Mouse (Mus musculus): ENCODE measurements around the gene BC017158. TPM values are rescaled to one million over a fixed set of nuclear protein-coding genes. Genes with fewer than 3 reads are reported as not detected.

BC017158 gene
- polyA plus RNA-seq, 1 experiment from 2014 or later = 26.3 TPM

DNA sequence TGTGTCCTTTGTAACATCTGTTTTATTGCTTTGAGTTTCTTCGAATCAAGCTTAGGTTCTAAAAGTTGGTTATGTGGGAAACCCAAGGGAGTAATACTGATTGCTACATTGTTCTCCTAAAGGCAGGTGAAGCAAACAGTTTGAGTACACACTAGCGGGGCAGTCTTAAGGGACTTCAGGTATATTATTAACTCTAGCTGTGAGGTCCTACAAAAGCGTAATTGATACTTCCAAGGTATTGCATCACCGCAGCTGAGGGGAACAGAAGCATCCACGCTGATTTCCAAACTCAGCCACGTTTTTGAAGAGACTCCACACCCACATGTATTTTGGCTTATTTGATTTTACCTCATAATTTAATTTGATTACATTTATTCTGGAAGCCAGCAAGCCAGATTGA is 6.2 kb upstream of the BC017158 start:
- 83% methylated on average over 6 of the region's 6 CpGs for WGBS
- DNase-seq (ENCODE audit: low spot score) = no peak
- Histone ChIP-seq H3K4me1 (peaks cover 15% of the 10 kb centered on the region), H3K36me3 (no peaks in the 10 kb centered on the region), H3K27ac (replicated peaks) (no peak overlapping the region), H3K27me3 (ENCODE audit: low read depth, poor library complexity, severe bottlenecking) (peaks cover 7% of the 10 kb centered on the region; the same call in 1 of the 2 replicates), H3K9me3 (replicated peaks) (no peaks in the 10 kb centered on the region), H3K4me3 (no peak overlapping the region)

DNA sequence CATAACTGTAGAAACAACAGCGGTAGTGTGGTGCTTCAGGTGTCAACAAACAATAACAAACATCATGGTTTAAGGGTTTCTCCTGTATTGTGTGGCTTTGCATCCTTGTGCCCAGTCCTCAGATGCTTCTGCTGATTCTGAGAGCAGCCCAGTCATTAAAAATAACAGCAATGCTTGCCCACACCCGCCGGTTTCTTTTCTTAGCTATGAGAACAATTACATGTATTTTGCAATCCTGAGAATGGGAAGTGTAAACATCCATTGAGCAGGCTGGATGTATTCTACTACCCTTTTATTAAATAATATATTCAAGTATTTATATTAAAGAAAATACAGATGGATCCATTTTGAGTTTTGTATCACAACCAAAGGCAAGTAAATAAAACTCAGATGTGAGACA is 4.2 kb upstream of the BC017158 start:
- no peak overlapping the region for H3K4me3 ChIP-seq
- H3K4me1 ChIP-seq = peaks cover 31% of the 10 kb centered on the region
- peaks cover 14% of the 10 kb centered on the region; the same call in 1 of the 2 replicates for H3K27me3 ChIP-seq (ENCODE audit: low read depth, poor library complexity, severe bottlenecking)
- H3K27ac ChIP-seq (replicated peaks) = no peak overlapping the region
- no peaks in the 10 kb centered on the region for H3K9me3 ChIP-seq (replicated peaks)
- 83% methylated on average over 3 of the region's 3 CpGs for WGBS
- H3K36me3 ChIP-seq = no peaks in the 10 kb centered on the region
- DNase-seq (ENCODE audit: low spot score) = no peak

DNA sequence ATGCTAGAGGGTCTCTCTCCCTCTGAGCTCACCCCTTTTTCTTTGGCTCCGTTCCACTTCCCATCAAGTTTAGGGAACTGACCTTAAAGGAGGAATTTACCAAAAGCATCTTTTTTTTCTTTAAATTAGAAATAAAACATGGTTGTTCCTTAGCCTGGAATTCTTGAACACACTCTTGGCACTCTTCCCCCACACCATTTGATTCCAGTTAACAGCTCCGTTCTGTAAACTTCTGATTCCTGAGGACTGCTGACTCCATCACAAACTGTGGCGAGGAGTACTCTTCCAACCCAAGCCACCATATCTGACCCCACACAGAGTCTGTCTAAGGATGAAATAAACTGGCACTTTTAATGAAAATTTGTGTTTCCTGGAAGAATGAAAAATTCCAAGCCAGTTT is 3.0 kb upstream of the BC017158 start:
- Histone ChIP-seq H3K9me3 (replicated peaks) (no peaks in the 10 kb centered on the region), H3K36me3 (no peaks in the 10 kb centered on the region), H3K27ac (replicated peaks) (no peak overlapping the region), H3K4me1 (peaks cover 42% of the 10 kb centered on the region), H3K27me3 (ENCODE audit: low read depth, poor library complexity, severe bottlenecking) (peaks cover 14% of the 10 kb centered on the region; the same call in 1 of the 2 replicates), H3K4me3 (no peak overlapping the region)
- 86% methylated on average over 3 of the region's 3 CpGs for WGBS
- DNase-seq (ENCODE audit: low spot score) = no peak

DNA sequence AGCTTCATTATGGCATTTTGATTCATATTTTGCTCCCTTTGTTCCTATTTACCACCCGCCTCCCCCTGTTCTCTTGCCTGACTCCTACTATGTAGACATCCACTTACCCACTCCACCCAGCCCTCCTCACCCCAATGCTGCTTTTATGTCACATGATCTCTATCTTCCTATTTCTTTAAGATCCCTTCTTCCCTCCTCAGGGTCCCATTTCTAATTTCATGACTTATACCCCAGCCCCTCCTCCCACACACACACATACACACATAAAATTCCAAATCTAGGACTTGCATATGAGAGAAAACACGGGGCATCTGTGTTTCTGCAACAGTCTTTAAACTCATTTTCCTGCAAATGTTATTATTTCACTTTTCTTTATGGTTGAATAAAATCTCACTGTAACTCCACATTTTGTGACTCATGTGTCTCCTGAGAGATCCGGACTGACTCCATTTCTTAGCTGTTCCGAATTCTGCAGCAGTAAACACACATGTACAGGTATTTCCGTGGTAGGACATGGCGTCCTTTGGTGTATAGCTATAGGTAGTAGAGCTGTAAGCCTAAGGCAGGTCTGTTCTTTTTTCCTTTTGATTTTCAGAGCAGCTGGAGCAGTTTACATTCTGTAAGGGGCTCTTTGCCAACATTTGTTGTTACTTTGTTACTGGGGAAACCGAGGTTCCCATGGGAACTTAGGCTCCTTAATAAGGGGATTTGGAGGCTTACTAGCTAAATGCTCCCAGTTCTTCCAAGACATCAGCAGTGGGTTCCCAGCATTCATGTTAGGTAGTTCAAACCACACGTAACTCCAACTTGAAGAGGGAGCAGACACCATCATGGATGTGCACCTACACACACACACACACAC is 742 bp upstream of the BC017158 start:
- Histone ChIP-seq H3K27ac (replicated peaks) (peak overlapping the region; percentile 87), H3K4me1 (peaks cover 42% of the 10 kb centered on the region), H3K9me3 (replicated peaks) (no peaks in the 10 kb centered on the region), H3K36me3 (0 out of 2 replicates have a peak, but pooled peaks cover 12% of the 10 kb centered on the region), H3K27me3 (ENCODE audit: low read depth, poor library complexity, severe bottlenecking) (peaks cover 14% of the 10 kb centered on the region; the same call in 1 of the 2 replicates), H3K4me3 (peak overlapping the region; percentile 71)
- 83% methylated on average over 8 of the region's 8 CpGs for WGBS
- DNase-seq (ENCODE audit: low spot score) = no peak

DNA sequence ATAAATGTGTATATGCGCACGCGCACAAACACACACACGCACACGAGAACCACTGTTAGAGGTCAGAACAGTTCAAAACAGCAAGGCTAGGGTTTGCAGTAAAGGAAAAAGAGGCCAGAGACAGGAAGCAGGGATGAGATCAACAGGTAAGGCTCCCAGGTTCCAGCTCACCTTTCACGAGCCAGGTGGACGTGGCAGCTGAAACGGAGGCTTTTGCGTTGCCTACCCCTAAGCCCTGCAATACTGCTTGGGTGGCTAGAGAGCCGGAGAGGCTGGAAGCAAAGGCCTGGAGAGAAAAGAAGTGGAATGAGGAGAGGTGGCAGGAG is 716 bp downstream of the BC017158 start:
- H3K4me1 ChIP-seq = peaks cover 42% of the 10 kb centered on the region
- peak overlapping the region; percentile 71 for H3K4me3 ChIP-seq
- 43% methylated on average over 10 of the region's 10 CpGs for WGBS
- no peaks in the 10 kb centered on the region for H3K9me3 ChIP-seq (replicated peaks)
- H3K36me3 ChIP-seq = peaks cover 25% of the 10 kb centered on the region
- no peak for DNase-seq (ENCODE audit: low spot score)
- H3K27me3 ChIP-seq (ENCODE audit: low read depth, poor library complexity, severe bottlenecking) = peaks cover 14% of the 10 kb centered on the region; the same call in 1 of the 2 replicates
- peak overlapping the region; percentile 87 for H3K27ac ChIP-seq (replicated peaks)

DNA sequence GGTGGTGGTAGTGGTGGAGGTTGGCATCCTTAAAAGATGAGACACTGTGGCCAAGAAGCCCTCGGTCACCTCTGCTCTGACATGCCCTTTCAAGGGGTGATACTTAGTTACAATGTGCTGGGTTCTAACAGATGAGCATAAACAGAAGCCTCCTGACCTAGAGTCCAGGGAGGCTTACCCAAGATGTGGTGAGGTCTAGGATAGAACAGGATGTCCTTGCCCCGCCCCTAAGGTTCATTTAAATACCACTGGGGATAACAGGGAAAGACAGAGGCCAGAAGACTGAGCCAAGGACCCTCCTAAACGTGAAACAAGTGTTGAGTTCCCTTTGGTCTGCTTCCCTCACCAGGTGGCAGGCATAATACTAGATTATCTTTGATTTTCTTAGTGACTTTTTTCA is 1.5 kb downstream of the BC017158 start:
- H3K27me3 ChIP-seq (ENCODE audit: low read depth, poor library complexity, severe bottlenecking) = peaks cover 15% of the 10 kb centered on the region
- no peak overlapping the region for H3K27ac ChIP-seq (replicated peaks)
- peak overlapping the region; percentile 71; the same call in 1 of the 2 replicates for H3K4me3 ChIP-seq
- H3K9me3 ChIP-seq (replicated peaks) = no peaks in the 10 kb centered on the region
- DNase-seq (ENCODE audit: low spot score) = no peak
- WGBS = 66% methylated on average over 3 of the region's 3 CpGs
- peaks cover 42% of the 10 kb centered on the region for H3K4me1 ChIP-seq
- H3K36me3 ChIP-seq = peaks cover 25% of the 10 kb centered on the region

DNA sequence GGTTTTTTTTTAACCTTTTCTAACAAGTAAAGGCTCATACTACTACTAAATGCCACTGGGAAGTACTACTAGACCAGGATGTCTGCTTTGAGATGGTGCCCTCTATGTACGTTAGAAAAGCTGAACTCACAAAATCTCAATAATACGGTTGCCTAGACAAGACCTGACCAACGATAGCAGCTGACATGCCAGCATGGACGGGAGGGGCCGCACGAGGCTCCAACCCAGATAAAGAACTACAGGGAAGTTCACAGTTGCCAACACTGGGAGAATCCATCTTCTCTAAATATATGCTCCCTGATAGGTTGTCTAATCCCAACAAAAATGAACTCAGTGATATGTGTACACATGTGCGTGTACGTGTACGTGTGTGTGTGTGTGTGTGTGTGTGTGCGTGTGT is 3.2 kb downstream of the BC017158 start:
- Histone ChIP-seq H3K4me1 (peaks cover 33% of the 10 kb centered on the region), H3K27me3 (ENCODE audit: low read depth, poor library complexity, severe bottlenecking) (peaks cover 27% of the 10 kb centered on the region), H3K4me3 (no peak overlapping the region), H3K27ac (replicated peaks) (no peak overlapping the region), H3K36me3 (peaks cover 30% of the 10 kb centered on the region), H3K9me3 (replicated peaks) (no peaks in the 10 kb centered on the region)
- WGBS = 95% methylated on average over 10 of the region's 10 CpGs
- no peak for DNase-seq (ENCODE audit: low spot score)

DNA sequence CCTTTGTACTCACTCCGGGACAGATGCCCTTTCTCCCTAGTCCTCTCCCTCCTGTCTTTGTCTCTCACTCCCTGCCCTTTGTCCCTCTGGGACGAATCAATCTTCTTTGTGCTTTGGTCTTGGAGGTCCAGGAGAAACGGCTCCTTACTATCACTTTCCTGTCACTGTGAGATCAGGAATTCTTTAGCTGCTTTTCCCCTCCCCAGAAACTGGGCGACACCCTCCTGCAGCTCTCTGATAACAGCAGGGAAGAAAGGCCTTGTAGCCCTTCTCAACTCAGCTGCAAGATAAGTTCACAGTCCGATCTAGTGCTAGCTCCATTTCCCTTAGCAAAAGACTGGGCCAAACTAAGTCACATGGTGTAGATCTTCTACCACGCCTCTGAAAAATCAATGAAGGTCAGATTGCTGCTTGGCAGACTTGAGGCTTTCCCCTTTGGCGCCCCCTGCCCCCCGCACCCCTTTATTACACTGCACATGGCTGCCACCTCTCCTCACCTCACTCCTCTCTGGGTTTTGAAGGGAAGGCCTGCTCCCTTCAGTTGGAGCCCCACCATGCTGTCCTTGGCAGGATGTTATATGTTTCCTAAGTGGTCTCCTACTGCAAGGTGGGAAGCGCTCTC is 8.9 kb downstream of the BC017158 start:
- H3K27me3 ChIP-seq (ENCODE audit: low read depth, poor library complexity, severe bottlenecking) = peaks cover 69% of the 10 kb centered on the region
- no peak overlapping the region for H3K4me3 ChIP-seq
- DNase-seq (ENCODE audit: low spot score) = peak; percentile 54
- peak overlapping the region; percentile 72 for H3K27ac ChIP-seq (replicated peaks)
- no peaks in the 10 kb centered on the region for H3K9me3 ChIP-seq (replicated peaks)
- peaks cover 56% of the 10 kb centered on the region for H3K36me3 ChIP-seq
- peaks cover 25% of the 10 kb centered on the region for H3K4me1 ChIP-seq
- 17% methylated on average over 9 of the region's 9 CpGs for WGBS

DNA sequence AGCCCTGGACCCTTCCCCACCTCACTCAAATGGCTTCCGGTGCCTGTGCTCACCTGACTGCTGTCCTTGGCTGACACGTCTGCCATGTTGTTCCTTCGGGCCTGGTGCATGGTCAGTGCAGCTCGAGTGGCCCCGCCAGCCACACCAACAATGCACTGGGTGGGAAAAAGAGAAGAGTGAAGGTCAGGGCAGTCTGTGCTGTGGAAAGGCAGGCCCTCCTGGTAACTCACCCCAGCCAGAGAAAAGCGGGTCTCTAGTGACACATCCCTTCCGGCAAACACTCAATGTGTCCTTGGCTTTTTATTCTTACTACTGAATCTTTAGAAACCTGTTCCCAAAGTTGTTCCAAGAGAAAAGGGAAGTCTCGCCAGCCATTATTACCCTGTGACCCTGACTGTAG is 12.9 kb downstream of the BC017158 start:
- peak overlapping the region; percentile 59; the same call in 1 of the 2 replicates for H3K27ac ChIP-seq (replicated peaks)
- WGBS = 87% methylated on average over 8 of the region's 8 CpGs
- H3K27me3 ChIP-seq (ENCODE audit: low read depth, poor library complexity, severe bottlenecking) = peaks cover 82% of the 10 kb centered on the region

DNA sequence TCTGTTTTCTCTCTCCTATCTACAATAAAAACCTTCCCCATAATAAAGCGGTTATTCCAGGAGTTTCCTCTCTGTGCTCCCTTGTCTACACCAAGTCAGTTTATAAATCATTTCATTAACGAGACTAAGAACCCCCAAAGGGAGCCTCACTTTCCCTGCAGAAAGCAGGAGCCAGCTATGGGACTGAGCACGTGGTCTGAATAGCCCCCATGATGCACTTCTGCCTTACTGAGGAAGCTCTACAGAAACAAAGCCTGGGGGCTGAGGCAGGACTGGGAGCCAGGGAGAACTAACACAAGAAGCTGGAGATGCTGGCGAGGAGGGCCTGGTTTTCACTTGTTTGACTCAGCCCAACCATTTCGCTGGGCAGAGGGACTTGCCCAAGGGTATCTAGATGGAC is 13.9 kb downstream of the BC017158 start:
- no peak overlapping the region for H3K4me3 ChIP-seq
- peaks cover 51% of the 10 kb centered on the region for H3K4me1 ChIP-seq
- H3K27me3 ChIP-seq (ENCODE audit: low read depth, poor library complexity, severe bottlenecking) = peaks cover 88% of the 10 kb centered on the region
- H3K27ac ChIP-seq (replicated peaks) = peak overlapping the region; percentile 75; the same call in 1 of the 2 replicates
- 71% methylated on average over 5 of the region's 5 CpGs for WGBS
- H3K9me3 ChIP-seq (replicated peaks) = no peaks in the 10 kb centered on the region
- DNase-seq (ENCODE audit: low spot score) = no peak
- peaks cover 52% of the 10 kb centered on the region for H3K36me3 ChIP-seq

More for the DNA sequence above, 12.9 kb downstream of the BC017158 start:
- H3K36me3 ChIP-seq = peaks cover 43% of the 10 kb centered on the region
- no peak for DNase-seq (ENCODE audit: low spot score)
- no peaks in the 10 kb centered on the region for H3K9me3 ChIP-seq (replicated peaks)
- no peak overlapping the region for H3K4me3 ChIP-seq
- H3K4me1 ChIP-seq = peaks cover 61% of the 10 kb centered on the region

DNA sequence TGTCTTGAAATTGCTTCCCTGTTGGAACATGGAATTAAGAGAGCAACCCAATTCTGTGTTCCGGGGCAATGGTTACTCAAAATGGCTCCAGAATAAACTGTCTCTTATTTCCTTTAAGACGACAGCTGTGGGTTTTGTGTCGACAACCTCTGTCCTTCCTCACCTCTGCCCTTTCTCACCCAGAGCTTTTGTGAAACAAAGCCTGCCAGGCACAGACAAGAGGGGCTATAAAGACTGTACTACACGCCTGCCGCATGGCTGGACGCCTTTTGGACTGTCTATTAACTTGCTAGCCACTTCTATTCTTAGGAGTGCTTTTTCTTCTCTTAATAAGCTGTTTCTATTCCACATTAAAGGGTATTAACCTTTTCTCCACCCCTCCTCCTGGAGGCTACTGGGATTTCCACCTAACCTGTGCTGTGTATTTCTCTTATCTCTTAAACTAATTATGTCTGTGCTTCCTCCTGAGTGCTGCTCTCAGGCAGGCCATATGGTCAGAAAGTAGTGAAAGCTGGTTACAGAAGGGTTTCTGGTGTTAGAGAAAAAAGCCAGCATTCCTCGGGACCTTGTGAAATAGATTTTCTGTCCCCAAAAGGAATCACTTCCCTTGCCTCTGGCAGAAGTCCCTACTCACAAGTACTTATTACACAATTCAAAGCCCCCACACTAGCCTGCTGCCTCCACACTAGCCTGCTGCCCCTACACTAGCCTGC is 15.3 kb downstream of the BC017158 start:
- Histone ChIP-seq H3K27ac (replicated peaks) (peak overlapping the region; percentile 75), H3K9me3 (replicated peaks) (no peaks in the 10 kb centered on the region), H3K27me3 (ENCODE audit: low read depth, poor library complexity, severe bottlenecking) (peaks cover 88% of the 10 kb centered on the region), H3K4me3 (no peak overlapping the region), H3K4me1 (peaks cover 45% of the 10 kb centered on the region), H3K36me3 (peaks cover 50% of the 10 kb centered on the region)
- WGBS = 10% methylated on average over 7 of the region's 7 CpGs
- peak; percentile 60 for DNase-seq (ENCODE audit: low spot score)

DNA sequence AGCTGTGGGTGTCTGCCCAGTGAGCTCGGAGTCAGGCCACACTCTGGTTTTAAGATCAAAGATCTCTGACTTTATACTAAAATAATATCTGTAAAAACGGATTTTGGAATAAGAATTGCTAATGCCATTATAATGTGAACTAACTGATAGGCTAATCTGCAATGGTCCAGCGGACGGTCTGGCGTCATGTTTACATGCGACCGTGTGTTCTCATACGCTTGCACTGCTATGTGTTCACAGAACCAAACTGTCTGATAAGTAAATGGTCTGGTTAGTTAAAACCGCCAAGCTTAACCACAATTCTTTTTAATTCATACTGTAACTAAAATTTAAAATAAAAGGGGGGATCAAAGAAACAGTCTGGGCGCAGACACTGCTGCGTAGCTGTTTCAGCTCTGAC is 16.2 kb downstream of the BC017158 start:
- Histone ChIP-seq H3K27me3 (ENCODE audit: low read depth, poor library complexity, severe bottlenecking) (peaks cover 88% of the 10 kb centered on the region), H3K4me1 (peaks cover 54% of the 10 kb centered on the region), H3K4me3 (no peak overlapping the region), H3K9me3 (replicated peaks) (no peaks in the 10 kb centered on the region), H3K36me3 (peaks cover 47% of the 10 kb centered on the region), H3K27ac (replicated peaks) (no peak overlapping the region)
- 80% methylated on average over 11 of the region's 11 CpGs for WGBS
- no peak for DNase-seq (ENCODE audit: low spot score)
